Comparison of ENCODE assay signal across 8 mouse cellular contexts in the genomic region with DNA sequence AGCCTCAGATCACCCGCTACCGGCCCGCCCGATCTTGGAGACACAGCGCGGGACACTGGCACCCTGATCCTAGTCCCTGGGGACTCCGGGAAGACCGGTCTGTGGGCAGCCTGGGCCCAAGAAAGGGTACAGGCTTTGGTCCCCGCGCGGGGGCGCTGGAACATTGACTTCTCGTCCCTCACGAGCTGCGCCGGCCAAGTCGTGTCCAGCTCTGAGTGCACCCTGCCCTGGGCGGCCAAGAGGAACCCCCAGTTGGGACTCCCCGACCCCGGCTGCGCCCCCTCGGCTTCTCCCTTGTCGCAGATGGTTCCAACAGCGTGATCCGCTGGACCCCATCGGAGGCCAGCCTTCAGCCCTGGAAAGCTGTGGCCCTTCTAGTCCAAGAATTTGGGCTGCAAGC. TPM values are rescaled to one million over a fixed set of nuclear protein-coding genes. Genes with fewer than 3 reads are reported as not detected.
A peak's percentile ranks its signal among the peaks of the same experiment; 100 is the strongest.
DNase-seq lines count a peak whose midpoint lies in the region; ATAC-seq lines count a peak whose summit lies in the region.

A gene (minus strand): TSS at position 96 of the 400 bp plus-strand sequence.

- no peaks in the 10 kb centered on the region for H3K9me3 ChIP-seq in hindbrain, embryonic 13.5 days

- H3K36me3 ChIP-seq in hindbrain, embryonic 13.5 days: no peaks in the 10 kb centered on the region

- H3K9ac ChIP-seq in hindbrain, embryonic 13.5 days: peak within 1 kb of the TSS; percentile 69

- H3K4me2 ChIP-seq in hindbrain, embryonic 13.5 days: peak within 1 kb of the TSS; percentile 90

- DNase-seq in ES-CJ7 (ENCODE audit: low read depth, low spot score): peak; percentile 34
- DNase-seq in cerebellum, adult 9-10 months: peak; percentile 83
- DNase-seq in frontal cortex, postnatal 25 days (ENCODE audit: low spot score in 2 of 2): peak; percentile 59 to 67
- DNase-seq in layer of hippocampus, postnatal 25 days (ENCODE audit: extremely low spot score in 1 of 2, low spot score in 1 of 2): peak; percentile 66 to 73
- DNase-seq in lung, postnatal 14 days: peak; percentile 88
- DNase-seq in retina, postnatal 1 day: peak; percentile 81
- DNase-seq in thymus, postnatal 36 days: peak; percentile 78 to 79

- no peak within 1 kb of the TSS for H3K27ac ChIP-seq in hindbrain, embryonic 13.5 days

- ATAC-seq in hindbrain, embryonic 13.5 days (ENCODE audit: low FRiP score): peak; percentile 65

- under 1% methylated on average over 26 of the region's 26 CpGs for WGBS in hindbrain, embryonic 13.5 days

- peaks cover 76% of the 10 kb centered on the region for H3K27me3 ChIP-seq in hindbrain, embryonic 13.5 days

- H3K4me1 ChIP-seq in hindbrain, embryonic 13.5 days (replicated peaks): peaks cover 26% of the 10 kb centered on the region

- H3K4me3 ChIP-seq in hindbrain, embryonic 13.5 days: peak within 1 kb of the TSS; percentile 53

RNA-seq across cellular contexts. Expression of the gene that starts here (rescaled TPM):
- 0.32 TPM in 1 of 2 replicates, not detected in the other for polyA plus RNA-seq in hindbrain, embryonic 13.5 days (2015; fragmentation: Nextera tagmentation; extraction: Ambion mirVana)
- 1 to 10 TPM in 1 of 2 experiments, under 1 TPM in 1; 0.74 to 1.3 TPM for total RNA-seq in layer of hippocampus, postnatal 25 days (2021)

Comparison
In these comparisons a context has a peak if more than half of its experiments do, and no peak if none do; other contexts are left out.
1. Peak in ATAC-seq, H3K4me3 ChIP-seq, H3K9ac ChIP-seq and H3K4me2 ChIP-seq in hindbrain, embryonic 13.5 days; RNA of the gene not detected or under 1 TPM.
2. DNase-seq: peak in every context shown above with its lines; median percentile 88 in lung, postnatal 14 days; 83 in cerebellum, adult 9-10 months; 81 in retina, postnatal 1 day; 78 in thymus, postnatal 36 days; 70 in layer of hippocampus, postnatal 25 days; 63 in frontal cortex, postnatal 25 days; 34 in ES-CJ7.